Mouse (Mus musculus) cortical plate, adult 2 months (tissue): ENCODE results near the gene Rtl8a.
"Not testable (repeated sequence)": the region's sequence is repeated elsewhere in the genome, so short reads cannot be mapped to it uniquely, and the experiment has no call there.

Source experiments
- CTCF ChIP-seq: fragments of 200-500 bp; IDR thresholded peaks from 2 replicates; pipeline ENCODE4 v1.5.1; 2011; ENCODE audit warnings: mild to moderate bottlenecking, control low read depth, low read length; ENCODE audit not compliant: insufficient read depth; ENCODE audit errors: extremely low read depth
- POLR2A ChIP-seq: fragments of 200-500 bp; IDR thresholded peaks from 2 replicates; pipeline ENCODE4 v1.6.1; 2011; ENCODE audit warnings: mild to moderate bottlenecking, low read length, control low read depth; ENCODE audit not compliant: insufficient read depth; ENCODE audit errors: extremely low read depth

DNA sequence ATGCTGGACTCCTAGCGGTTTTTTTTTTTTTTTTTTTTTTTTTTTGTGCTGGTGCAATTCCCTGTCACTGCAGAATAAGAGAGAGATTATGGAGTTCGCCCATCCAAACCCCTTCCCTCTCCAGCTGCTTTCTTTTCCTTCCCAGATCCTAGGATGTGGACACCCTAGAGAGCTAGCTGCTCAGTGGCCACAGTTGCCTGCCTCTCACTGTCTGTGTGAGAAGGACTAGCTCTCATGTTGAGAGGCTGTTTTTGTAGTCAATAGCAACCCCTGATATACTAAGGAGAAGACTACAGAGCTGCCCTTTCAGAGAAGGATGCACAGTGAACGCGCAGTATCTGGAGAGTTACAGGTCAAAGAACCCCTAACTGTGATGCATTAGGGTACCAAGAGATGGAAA, 27.2 kb upstream of the Rtl8a start:
- TF ChIP-seq CTCF, POLR2A: not testable (repeated sequence)
